Mouse (Mus musculus) ES-Bruce4 (cell line): ENCODE measurements at regions not wholly inside any gene's neighbourhood (a gene's known extent, or its start where the extent isn't known, plus 50 kb on each side); places are given as distances from the start of the nearest gene placed in this dataset.

Experiments
- CTCF ChIP-seq: IDR thresholded peaks from one replicate; pipeline ENCODE4 v1.8.1; 2011; ENCODE audit warnings: low read depth, low read length
- POLR2A ChIP-seq: IDR thresholded peaks from one replicate; pipeline ENCODE4 v1.8.1; 2011; ENCODE audit warnings: low read length; ENCODE audit not compliant: insufficient read depth

GRCm38 (mm10) chr9:68115151-68115690 is 275.0 kb downstream of the Vps13c start:
- TF ChIP-seq CTCF (no peak), POLR2A (no peak)
